Mouse (Mus musculus) frontal cortex, postnatal 36 days (tissue): ENCODE data around the gene Sox8.

Source experiments
- DNase-seq, 2 experiments: peaks; one replicate each; pipeline ENCODE4 v3.0.0; 2022; ENCODE audit warnings: low spot score in 2 of 2

Gene Sox8

GRCm38 (mm10) chr17:25570648-25571452 is at the start of gene Sox8:
Sox8 (minus strand) TSS chr17:25570686.
- DNase-seq: peak; percentile 92 to 93

- DNase-seq: peak in 1 of 2 experiments; percentile 74
These were observed 48.1 kb upstream of the Sox8 start for GRCm38 (mm10) chr17:25618508-25619056.

- no peak for DNase-seq
These were observed 44.4 kb upstream of the Sox8 start for GRCm38 (mm10) chr17:25614723-25615510.

- DNase-seq: no peak
These were observed 42.8 kb upstream of the Sox8 start for GRCm38 (mm10) chr17:25613323-25613722.

- DNase-seq: no peak
These were observed 42.1 kb upstream of the Sox8 start for GRCm38 (mm10) chr17:25612537-25612936.

GRCm38 (mm10) chr17:25610151-25610550 is 39.7 kb upstream of the Sox8 start:
- no peak for DNase-seq

- DNase-seq: no peak
These were observed 39.0 kb upstream of the Sox8 start for GRCm38 (mm10) chr17:25609506-25609828.

- DNase-seq: no peak
These were observed 38.5 kb upstream of the Sox8 start for GRCm38 (mm10) chr17:25608821-25609505.

- no peak for DNase-seq
These were observed 37.8 kb upstream of the Sox8 start for GRCm38 (mm10) chr17:25608137-25608785.

GRCm38 (mm10) chr17:25604234-25604633 is 33.7 kb upstream of the Sox8 start:
- no peak for DNase-seq

- DNase-seq: no peak
These were observed 31.9 kb upstream of the Sox8 start for GRCm38 (mm10) chr17:25602366-25602765.

GRCm38 (mm10) chr17:25597537-25597936 is 27.1 kb upstream of the Sox8 start:
- no peak for DNase-seq

GRCm38 (mm10) chr17:25595495-25595894 is 25.0 kb upstream of the Sox8 start:
- DNase-seq: no peak

- DNase-seq: no peak
These were observed 23.1 kb upstream of the Sox8 start for GRCm38 (mm10) chr17:25593411-25594261.

GRCm38 (mm10) chr17:25592336-25592735 is 21.9 kb upstream of the Sox8 start:
- DNase-seq: no peak

- DNase-seq: no peak
These were observed 20.5 kb upstream of the Sox8 start for GRCm38 (mm10) chr17:25590985-25591384.

GRCm38 (mm10) chr17:25590068-25590467 is 19.6 kb upstream of the Sox8 start:
- DNase-seq: no peak

GRCm38 (mm10) chr17:25584646-25585045 is 14.2 kb upstream of the Sox8 start:
- no peak for DNase-seq

GRCm38 (mm10) chr17:25583858-25584257 is 13.4 kb upstream of the Sox8 start:
- no peak for DNase-seq

- DNase-seq: no peak
These were observed 12.6 kb upstream of the Sox8 start for GRCm38 (mm10) chr17:25583099-25583498.

- DNase-seq: no peak
These were observed 11.6 kb upstream of the Sox8 start for GRCm38 (mm10) chr17:25582076-25582475.
